Mouse (Mus musculus): ENCODE data around the gene Vim.
"Not testable (repeated sequence)": the region's sequence is repeated elsewhere in the genome, so short reads cannot be mapped to it uniquely, and the experiment has no call there.

The Vim gene

GRCm38 (mm10) chr2:13570122-13570521, 3.6 kb upstream of the Vim start:
- no peak for DNase-seq (ENCODE audit: low spot score in 2 of 2)

- DNase-seq (ENCODE audit: low spot score in 2 of 2): no peak
Measured at GRCm38 (mm10) chr2:13572101-13572553, 1.6 kb upstream of the Vim start.

GRCm38 (mm10) chr2:13572647-13573407, 900 bp upstream of the Vim start:
- no peak for DNase-seq (ENCODE audit: low spot score in 2 of 2)

GRCm38 (mm10) chr2:13574066-13574800, 506 bp downstream of the Vim start:
- peak in 1 of 2 experiments; percentile 8 for DNase-seq (ENCODE audit: low spot score in 2 of 2)

GRCm38 (mm10) chr2:13574801-13575150, 1.0 kb downstream of the Vim start:
- no peak for DNase-seq (ENCODE audit: low spot score in 2 of 2)

- peak; percentile 80 to 85 for DNase-seq (ENCODE audit: low spot score in 2 of 2)
Measured at GRCm38 (mm10) chr2:13575287-13575801, 1.6 kb downstream of the Vim start.

- DNase-seq (ENCODE audit: low spot score in 2 of 2): no peak
Measured at GRCm38 (mm10) chr2:13575926-13576325, 2.2 kb downstream of the Vim start.

- no peak for DNase-seq (ENCODE audit: low spot score in 2 of 2)
Measured at GRCm38 (mm10) chr2:13577399-13577798, 3.7 kb downstream of the Vim start.

- no peak for DNase-seq (ENCODE audit: low spot score in 2 of 2)
Measured at GRCm38 (mm10) chr2:13578473-13579152, 4.9 kb downstream of the Vim start.

GRCm38 (mm10) chr2:13579315-13579714, 5.6 kb downstream of the Vim start:
- DNase-seq (ENCODE audit: low spot score in 2 of 2): no peak

- no peak for DNase-seq (ENCODE audit: low spot score in 2 of 2)
Measured at GRCm38 (mm10) chr2:13579991-13580390, 6.3 kb downstream of the Vim start.

GRCm38 (mm10) chr2:13582184-13582583, 8.5 kb downstream of the Vim start:
- DNase-seq (ENCODE audit: low spot score in 2 of 2): no peak

GRCm38 (mm10) chr2:13583746-13584145, 10.0 kb downstream of the Vim start:
- not testable (repeated sequence) for DNase-seq (ENCODE audit: low spot score in 2 of 2)

GRCm38 (mm10) chr2:13593328-13593727, 19.6 kb downstream of the Vim start:
- no peak for DNase-seq (ENCODE audit: low spot score in 2 of 2)

GRCm38 (mm10) chr2:13596965-13597656, 23.4 kb downstream of the Vim start:
- DNase-seq (ENCODE audit: low spot score in 2 of 2): no peak

GRCm38 (mm10) chr2:13598166-13598565, 24.4 kb downstream of the Vim start:
- DNase-seq (ENCODE audit: low spot score in 2 of 2): no peak

GRCm38 (mm10) chr2:13603093-13603492, 29.4 kb downstream of the Vim start:
- no peak for DNase-seq (ENCODE audit: low spot score in 2 of 2)

- not testable (repeated sequence) for DNase-seq (ENCODE audit: low spot score in 2 of 2)
Measured at GRCm38 (mm10) chr2:13603636-13604035, 29.9 kb downstream of the Vim start.

GRCm38 (mm10) chr2:13630136-13630832, 56.6 kb downstream of the Vim start:
- no peak for DNase-seq (ENCODE audit: low spot score in 2 of 2)

Measured in right cerebral cortex, adult 2 months (tissue).